In the genomic region with DNA sequence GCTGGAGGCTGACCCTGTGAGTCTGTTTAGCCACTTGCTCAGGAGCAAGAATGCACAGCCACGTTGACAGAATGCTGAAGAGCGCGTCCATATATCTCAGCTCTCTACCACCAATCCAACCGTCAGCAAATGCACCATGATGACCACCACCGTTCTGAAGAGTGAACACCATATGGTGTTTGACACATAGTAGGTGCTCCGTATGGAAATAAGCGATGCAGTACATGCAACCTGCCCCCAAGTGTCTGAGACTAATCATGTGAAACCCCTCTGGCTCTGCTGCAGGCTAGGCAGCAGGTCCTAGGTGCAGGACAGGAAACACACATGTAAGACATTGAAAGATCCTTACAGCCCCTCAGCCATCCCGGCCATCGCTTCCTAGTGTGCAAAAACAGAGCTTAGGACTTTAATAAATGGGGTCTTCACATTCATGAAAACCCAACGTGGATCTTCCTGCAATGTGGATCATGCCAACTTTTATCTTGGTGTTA, we compare ENCODE assay signal across 1 mouse cellular context.
TF ChIP-seq lines count a peak whose summit lies in the region.

No protein-coding gene starts in this region.

TF ChIP-seq in myocyte, 11 proteins besides CTCF, POLR2A, EP300 and RAD21 (continued from another document):
- TF ChIP-seq TCF3 (IDR thresholded peaks at IDR 0.05; ENCODE audit: insufficient read length, low read depth) (no peak), TCF12 (IDR thresholded peaks at IDR 0.05; ENCODE audit: insufficient read depth, poor library complexity, severe bottlenecking) (no peak), USF1 (IDR thresholded peaks at IDR 0.05; ENCODE audit: low read depth) (no peak), REST (IDR thresholded peaks at IDR 0.05; ENCODE audit: insufficient read depth, insufficient read length) (no peak), POLR2AphosphoS2 (IDR thresholded peaks at IDR 0.05; ENCODE audit: insufficient read length, low read depth) (no peak), MYOD1 (IDR thresholded peaks at IDR 0.05; ENCODE audit: control insufficient read depth in 1 of 3, insufficient read length in 2 of 3, low read depth in 2 of 3) (no peak)
